Mouse (Mus musculus) yolk sac, embryonic 10.5 days (tissue): ENCODE results near the gene Muc2.
"Not testable (repeated sequence)": the region's sequence is repeated elsewhere in the genome, so short reads cannot be mapped to it uniquely, and the experiment has no call there.

Experiments
- DNase-seq: peaks from one replicate; pipeline ENCODE4 v3.0.0-alpha.2; 2017; ENCODE audit warnings: low spot score

Muc2 gene

GRCm38 (mm10) chr7:141690040-141690439 is at the start of gene Muc2:
TSS of gene Muc2 (plus strand) at chr7:141690340.
- DNase-seq = no peak

- DNase-seq = no peak
These were observed 47.8 kb upstream of the Muc2 start for GRCm38 (mm10) chr7:141642375-141642774.

DNA sequence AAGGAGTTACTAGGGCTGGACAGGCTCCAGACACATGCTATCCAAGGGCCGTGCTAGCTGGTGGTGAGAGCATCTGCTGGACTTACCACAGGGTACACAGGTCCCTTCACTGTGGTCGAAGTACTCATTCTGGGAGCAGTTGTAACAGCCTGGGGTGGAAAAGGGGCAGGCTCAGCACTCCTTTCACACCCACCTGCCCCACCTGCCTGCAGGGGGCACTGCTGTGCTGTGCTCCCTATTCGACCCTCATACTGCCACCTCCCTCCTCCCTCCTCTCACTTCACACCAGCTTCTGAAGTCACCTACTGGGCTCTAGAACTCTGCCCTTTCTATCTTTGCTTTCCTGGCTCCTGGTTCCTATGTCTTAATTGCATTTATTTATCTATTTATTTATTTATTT is 47.0 kb upstream of the Muc2 start:
- DNase-seq = no peak

DNA sequence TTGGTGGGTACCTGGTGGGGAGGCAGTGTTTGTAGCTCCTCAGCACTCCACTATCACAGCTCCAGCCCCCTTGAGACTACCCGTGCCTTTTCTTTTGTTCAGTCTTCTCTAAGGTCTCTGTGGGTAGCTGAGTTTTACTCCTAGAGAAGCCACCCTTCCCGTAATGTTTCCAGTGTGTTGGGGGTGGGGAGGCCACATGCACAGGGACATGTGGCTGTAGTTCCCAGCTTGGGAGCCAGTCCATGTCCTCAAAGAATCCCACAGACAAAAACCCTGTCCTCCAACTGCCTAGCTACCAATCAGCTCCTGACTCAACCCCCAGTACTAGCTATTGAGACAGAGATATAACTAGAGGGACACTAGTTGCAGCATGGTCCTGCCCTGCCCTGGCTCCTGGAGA is 43.1 kb upstream of the Muc2 start:
- DNase-seq = no peak

DNA sequence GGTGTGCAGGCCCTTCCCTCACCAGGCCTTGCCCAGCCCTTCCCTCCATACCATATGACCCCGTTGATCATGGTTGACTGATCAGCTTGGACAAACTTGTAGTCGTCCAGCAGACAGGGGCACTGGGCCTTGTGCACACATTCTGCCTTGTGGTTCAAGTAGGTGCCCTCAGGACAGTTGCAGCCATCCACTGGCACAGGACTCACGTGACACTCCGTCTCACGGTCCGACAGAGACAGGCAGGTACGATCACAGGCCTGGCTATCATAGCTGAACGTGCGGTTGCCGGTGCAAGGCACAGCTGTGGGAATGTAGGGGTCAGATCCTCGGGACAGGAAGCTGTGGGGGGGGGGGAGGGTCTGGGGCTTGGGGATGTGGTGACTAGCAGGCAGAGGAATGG is 42.3 kb upstream of the Muc2 start:
- no peak for DNase-seq

GRCm38 (mm10) chr7:141652191-141652590 is 37.9 kb upstream of the Muc2 start:
- no peak for DNase-seq

GRCm38 (mm10) chr7:141660346-141660745 is 29.8 kb upstream of the Muc2 start:
- DNase-seq = no peak

- DNase-seq = no peak
These were observed 28.7 kb upstream of the Muc2 start for GRCm38 (mm10) chr7:141661481-141661880.

DNA sequence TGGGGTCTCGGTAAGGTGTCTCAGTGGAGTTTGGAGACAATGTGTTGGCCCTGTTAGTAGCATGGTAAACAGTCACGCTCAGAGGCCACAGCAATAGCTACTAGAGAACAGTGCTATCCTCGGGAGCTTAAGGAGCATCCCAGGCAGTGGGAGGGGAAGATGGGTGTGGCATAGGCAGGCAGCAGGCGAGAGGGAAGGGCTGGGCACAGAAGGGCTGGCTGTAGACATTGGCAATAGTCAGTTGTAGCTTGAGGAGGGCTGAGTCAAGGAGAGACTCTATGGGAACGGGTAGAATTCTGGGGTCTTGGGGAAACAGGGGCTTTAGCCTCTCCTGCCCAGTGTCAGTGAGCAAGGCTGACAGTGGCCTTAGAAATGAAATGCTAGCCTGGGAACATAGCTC is 27.9 kb upstream of the Muc2 start:
- DNase-seq = no peak

DNA sequence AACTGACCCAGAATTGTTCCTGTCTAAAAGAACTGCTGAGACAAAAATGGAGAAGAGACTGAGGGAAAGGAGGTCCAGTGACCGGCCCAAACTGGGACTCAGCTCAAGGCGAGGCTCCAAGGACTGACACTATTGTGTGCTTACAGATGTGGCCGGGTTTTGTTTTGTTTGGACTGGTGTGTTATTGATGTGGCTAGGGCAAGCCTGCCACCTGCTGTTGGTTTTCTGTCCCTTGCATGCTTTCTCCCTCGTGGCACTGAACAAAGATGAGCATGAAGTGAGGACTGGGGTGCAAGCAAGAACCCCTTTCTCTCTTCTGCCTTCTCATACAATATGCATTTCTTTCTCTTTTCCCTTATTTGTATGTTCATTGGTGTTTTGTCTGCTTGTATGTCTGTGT is 23.9 kb upstream of the Muc2 start:
- DNase-seq = no peak

- not testable (repeated sequence) for DNase-seq
These were observed 21.0 kb upstream of the Muc2 start for GRCm38 (mm10) chr7:141669097-141669496.

GRCm38 (mm10) chr7:141670999-141671398 is 19.1 kb upstream of the Muc2 start:
- no peak for DNase-seq

DNA sequence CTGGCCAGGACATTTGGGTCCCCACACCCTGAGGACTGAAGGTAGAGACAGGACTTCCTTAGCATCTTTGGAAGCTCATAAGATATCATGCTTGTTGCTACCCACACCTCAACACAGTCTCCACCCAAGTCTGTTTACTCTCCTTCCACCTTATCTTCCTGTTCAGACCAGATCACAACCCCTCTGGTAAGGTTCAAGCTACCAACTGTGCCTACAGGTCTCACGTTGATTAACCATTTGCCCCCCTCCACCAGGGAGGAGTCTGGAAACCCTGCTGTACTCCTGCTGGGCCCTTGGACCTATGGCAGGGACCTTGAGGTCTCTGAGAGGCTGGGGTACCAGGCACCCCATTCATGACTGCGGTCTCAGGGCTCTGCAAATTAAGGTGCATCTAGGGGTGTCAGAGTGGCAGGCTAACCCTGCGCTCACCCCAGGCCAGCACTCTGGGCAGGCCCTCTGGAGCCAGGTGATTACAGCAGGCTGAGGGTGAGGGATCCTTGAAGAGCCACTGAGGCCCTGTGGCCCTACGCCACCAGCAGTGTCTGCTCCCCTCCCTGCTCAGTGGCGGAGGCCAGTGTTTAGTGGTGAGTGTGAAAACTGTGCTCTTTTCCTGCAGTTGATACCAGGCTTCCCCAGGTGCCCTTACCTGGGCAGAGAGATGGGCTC is 18.4 kb upstream of the Muc2 start:
- DNase-seq = no peak

DNA sequence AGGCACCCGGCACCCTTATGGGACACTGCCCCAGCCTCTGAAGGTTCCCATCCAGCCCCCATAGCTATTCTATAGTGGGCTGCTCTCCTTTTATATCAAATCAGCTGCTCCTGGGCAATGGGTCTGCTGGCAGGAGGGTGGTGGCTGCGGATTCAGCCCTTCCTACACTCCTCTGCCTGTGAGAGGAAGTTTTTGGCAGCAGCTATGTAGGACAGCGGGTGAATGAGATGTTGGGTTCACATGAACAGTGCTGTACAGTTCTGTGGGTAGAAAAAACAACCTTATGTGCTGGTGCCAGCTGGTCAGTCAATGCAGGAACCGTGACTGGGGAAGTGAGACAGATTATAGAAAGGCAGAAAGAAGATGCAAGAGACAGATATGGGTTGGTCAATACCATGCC is 11.2 kb upstream of the Muc2 start:
- DNase-seq = no peak

GRCm38 (mm10) chr7:141687330-141687729 is 2.8 kb upstream of the Muc2 start:
- no peak for DNase-seq

DNA sequence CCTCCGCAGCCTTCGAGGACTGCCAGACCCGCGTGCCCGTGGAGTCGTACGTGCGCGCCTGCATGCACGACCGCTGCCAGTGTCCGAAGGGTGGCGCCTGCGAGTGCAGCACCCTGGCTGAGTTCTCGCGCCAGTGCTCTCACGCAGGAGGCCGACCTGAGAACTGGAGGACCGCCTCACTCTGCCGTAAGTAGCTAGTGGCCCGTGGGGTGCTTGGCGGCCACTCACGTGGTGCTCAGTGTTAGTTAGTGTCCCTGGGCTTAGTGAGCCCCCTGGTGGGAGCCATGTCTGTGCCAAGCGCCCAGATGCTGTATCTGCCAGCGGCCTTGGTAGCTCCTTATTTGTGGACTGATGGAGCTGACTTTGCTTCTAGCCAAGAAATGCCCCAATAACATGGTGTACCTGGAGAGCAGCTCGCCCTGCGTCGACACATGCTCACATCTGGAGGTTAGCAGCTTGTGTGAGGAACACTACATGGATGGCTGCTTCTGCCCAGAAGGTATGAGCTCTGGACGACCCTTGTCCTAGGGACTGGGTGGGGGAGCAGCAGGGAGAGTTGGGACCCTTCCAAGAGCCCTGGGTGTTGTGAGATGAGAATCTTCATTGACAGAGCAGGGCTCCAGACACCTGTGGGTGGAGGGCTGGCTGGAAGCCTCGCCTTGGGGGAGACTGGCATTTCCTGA is 3.6 kb downstream of the Muc2 start:
- no peak for DNase-seq

DNA sequence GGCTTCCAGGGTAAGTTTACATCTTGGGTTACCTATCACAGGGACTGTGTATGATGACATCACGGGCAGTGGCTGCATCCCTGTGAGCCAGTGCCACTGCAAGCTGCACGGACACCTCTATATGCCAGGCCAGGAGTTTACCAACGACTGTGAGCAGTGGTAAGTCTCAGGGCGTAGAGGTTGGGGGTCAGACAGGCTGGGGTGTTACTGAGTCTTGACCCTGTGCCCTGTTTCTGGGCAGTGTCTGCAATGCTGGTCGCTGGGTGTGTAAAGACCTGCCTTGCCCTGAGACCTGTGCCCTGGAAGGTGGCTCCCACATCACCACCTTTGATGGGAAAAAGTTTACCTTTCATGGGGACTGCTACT is 4.1 kb downstream of the Muc2 start:
- DNase-seq = no peak

DNA sequence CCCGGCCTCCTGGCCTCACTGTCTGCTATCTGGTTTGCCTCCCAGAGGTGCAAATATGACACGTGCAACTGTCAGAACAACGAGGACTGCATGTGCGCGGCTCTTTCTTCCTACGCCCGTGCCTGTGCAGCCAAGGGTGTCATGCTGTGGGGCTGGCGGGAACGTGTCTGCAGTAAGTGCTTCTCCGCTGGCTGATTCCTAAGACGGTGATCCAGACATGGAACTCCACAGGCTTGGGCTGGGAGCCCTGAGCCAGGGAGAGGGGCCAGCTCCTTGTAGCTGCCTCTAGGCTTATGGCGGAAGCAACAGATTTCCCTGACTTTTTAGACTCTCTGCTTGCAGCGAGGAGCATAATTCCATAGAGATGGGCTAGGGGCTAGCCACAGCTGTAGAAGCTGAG is 6.4 kb downstream of the Muc2 start:
- DNase-seq = no peak

- no peak for DNase-seq
These were observed 9.5 kb downstream of the Muc2 start for GRCm38 (mm10) chr7:141699556-141700220.

GRCm38 (mm10) chr7:141747451-141748100 is 57.4 kb downstream of the Muc2 start:
- DNase-seq = no peak

DNA sequence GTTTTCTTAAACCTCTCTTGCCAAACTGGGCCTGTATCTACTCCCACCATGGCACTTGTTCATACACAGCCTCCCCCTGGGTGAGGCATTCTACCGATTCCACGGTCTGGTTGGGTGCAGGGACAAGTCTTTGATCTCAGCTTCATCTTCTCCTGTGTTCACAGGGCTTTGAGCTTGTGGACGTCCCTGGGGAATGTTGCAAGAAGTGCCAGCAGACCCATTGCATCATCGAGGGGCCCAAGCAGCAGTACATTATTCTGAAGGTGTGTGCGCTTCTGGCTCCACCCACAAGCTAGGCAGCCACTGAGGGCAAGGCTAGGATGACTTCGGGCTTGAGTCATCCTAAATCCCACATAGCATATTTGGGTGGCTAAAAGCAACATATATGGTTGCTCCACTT is 62.4 kb downstream of the Muc2 start:
- DNase-seq = no peak

DNA sequence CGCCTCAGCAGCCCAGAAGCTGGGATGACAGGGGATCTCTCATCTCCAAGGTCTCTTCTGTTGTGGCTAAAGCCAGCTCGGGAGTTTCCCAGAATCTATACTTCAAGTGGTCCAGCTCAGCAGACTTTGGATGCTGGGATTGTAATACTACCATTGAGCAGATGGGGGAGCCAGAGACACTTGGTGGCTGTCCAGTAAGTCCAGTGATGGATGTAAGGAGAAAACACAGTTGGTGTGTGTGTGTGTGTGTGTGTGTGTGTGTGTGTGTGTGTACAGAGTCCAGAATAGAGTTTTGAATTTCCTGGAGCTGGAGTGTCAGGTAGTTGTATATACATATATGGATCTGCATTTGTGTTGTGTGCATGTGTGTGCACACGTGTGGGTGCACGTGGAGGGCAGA is 65.7 kb downstream of the Muc2 start:
- DNase-seq = peak; percentile 35

DNA sequence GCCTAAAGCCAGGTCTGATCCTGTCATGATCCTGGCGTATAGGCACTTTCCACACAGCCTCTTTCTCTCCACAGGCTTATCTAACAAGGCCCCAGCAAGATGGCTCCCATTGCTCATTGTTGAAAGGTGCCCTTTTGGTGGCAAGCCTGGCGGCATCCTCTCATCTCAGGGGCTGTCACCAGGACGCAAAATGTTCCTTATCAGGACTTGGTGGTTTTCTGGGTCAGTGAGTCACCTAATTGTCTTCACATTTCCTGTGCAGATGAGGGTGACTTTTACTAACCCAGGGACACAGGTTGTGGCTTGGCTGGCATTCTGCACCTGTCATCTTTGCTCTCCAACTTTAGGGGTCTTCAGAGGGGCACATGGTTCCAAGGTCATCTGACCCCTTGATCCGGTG is 68.2 kb downstream of the Muc2 start:
- DNase-seq = no peak
